Mouse (Mus musculus) liver, embryonic 14.5 days (tissue): ENCODE measurements around the gene Cacybp.

Source experiments
- CTCF ChIP-seq: IDR thresholded peaks from 2 replicates; pipeline ENCODE4 v1.5.1; 2016; ENCODE audit warnings: antibody characterized with exemption, low read depth, control low read depth
- EP300 ChIP-seq: IDR thresholded peaks from 2 replicates; pipeline ENCODE4 v1.6.1; 2016; ENCODE audit warnings: antibody characterized with exemption, low read depth

GRCm38 (mm10) chr1:160232113-160232512, 19.4 kb upstream of the Cacybp start:
- TF ChIP-seq CTCF (no peak), EP300 (no peak)
